Mouse (Mus musculus): ENCODE measurements around the gene Nmi.

DNA sequence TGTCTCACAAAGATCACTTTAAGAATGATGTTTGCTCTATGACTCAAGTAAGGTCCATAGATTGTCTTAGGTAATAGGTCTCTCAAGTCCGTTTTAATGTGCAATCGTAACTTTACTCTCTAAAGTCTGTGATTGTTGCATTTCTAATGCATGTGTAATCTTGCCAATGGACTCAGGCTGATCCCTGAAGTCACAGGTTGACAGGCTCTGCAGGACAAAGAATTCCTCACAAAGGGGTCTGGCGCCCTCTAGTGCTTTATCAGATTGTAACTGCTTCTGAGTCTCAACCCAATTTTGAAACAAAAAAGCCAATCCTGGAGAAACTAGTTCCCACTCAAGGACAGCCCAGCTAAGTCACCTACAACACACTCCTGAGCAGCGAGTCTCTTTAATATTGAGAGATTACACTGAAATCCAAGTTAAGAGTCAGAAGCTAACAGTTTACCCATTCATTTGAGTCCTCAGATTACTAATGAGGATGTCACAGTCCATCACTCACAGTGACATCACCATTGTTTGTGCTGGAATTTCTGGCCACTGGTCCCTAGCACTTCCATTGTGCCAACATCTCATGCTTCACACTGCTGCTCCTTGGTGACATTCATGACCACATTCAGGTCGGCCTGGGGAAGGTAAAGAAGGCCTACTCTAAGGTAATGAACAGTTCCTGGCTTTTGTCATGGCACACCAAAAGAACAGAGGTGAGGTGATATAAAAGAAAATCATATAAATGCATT lies 58.2 kb downstream of the Nmi start:
- TF ChIP-seq MYOD1 (IDR thresholded peaks at IDR 0.05; ENCODE audit: control insufficient read depth in 1 of 3, insufficient read length in 2 of 3, low read depth in 2 of 3) (no peak), MYOG (IDR thresholded peaks at IDR 0.05; ENCODE audit: control insufficient read depth in 1 of 3, insufficient read depth in 1 of 3, insufficient read length in 2 of 3, low read depth in 2 of 3) (no peak), POLR2A (IDR thresholded peaks at IDR 0.05; ENCODE audit: insufficient read length, low read depth) (no peak), POLR2AphosphoS2 (IDR thresholded peaks at IDR 0.05; ENCODE audit: insufficient read length, low read depth) (no peak), MAX (IDR thresholded peaks at IDR 0.05; ENCODE audit: low read depth) (no peak), TCF12 (IDR thresholded peaks at IDR 0.05; ENCODE audit: insufficient read depth, poor library complexity, severe bottlenecking) (no peak), CEBPB (IDR thresholded peaks at IDR 0.05; ENCODE audit: insufficient read depth, poor library complexity, severe bottlenecking) (no peak), USF1 (IDR thresholded peaks at IDR 0.05; ENCODE audit: low read depth) (no peak), REST (IDR thresholded peaks at IDR 0.05; ENCODE audit: insufficient read depth, insufficient read length) (no peak)

All from myocyte (in vitro differentiated cells).